Mouse (Mus musculus) intestine, embryonic 16.5 days (tissue): ENCODE results near the gene Eprs. TPM values are rescaled to one million over a fixed set of nuclear protein-coding genes. Genes with fewer than 3 reads are reported as not detected.

Experiments used
- ATAC-seq: fragments of 200-750 bp; cut with Nextera tagmentation; 2 replicates; pipeline ENCODE4 v1.8.0; 2017; ENCODE audit warnings: moderate TSS enrichment, moderate library complexity
- H3K27ac ChIP-seq: fragments of 300-500 bp; sonication (generic); 2 replicates; pipeline ENCODE4 v1.5.1; 2014; ENCODE audit warnings: mild to moderate bottlenecking, low read length
- H3K27me3 ChIP-seq: fragments of 300-500 bp; sonication (generic); replicated peaks from 2 replicates; pipeline ENCODE4 v1.6.1; 2014; ENCODE audit warnings: low read length, control low read depth, mixed read lengths; ENCODE audit not compliant: control insufficient read depth, insufficient read depth
- H3K36me3 ChIP-seq: fragments of 300-500 bp; sonication (generic); 2 replicates; pipeline ENCODE4 v1.6.1; 2014; ENCODE audit warnings: low read length, control low read depth; ENCODE audit not compliant: control insufficient read depth, insufficient read depth
- H3K4me1 ChIP-seq: fragments of 300-500 bp; sonication (generic); 2 replicates; pipeline ENCODE4 v1.6.1; 2014; ENCODE audit warnings: low read length, control low read depth, mixed read lengths; ENCODE audit not compliant: control insufficient read depth, insufficient read depth
- H3K4me2 ChIP-seq: fragments of 300-500 bp; sonication (generic); 2 replicates; pipeline ENCODE4 v1.6.1; 2014; ENCODE audit warnings: low read depth, low read length, control low read depth
- H3K4me3 ChIP-seq: fragments of 300-500 bp; sonication (generic); 2 replicates; pipeline ENCODE4 v1.5.1; 2014; ENCODE audit warnings: mild to moderate bottlenecking, low read length
- H3K9ac ChIP-seq: fragments of 300-500 bp; sonication (generic); 2 replicates; pipeline ENCODE4 v1.6.1; 2014; ENCODE audit warnings: low read depth, low read length
- H3K9me3 ChIP-seq: fragments of 300-500 bp; sonication (generic); 2 replicates; pipeline ENCODE4 v1.6.1; 2016; ENCODE audit warnings: low read length, control low read depth; ENCODE audit not compliant: control insufficient read depth
- WGBS: fragments of 180-500 bp; shearing (Covaris S2); extraction: QIAGEN DNeasy Blood & Tissue Kit; methylation state at CpG from one replicate; pipeline ENCODE4 v1.1.7; 2014; 5-methylcytosine and 5-hydroxymethylcytosine counted together
- microRNA counts: library from miRNA; unstranded; fragments of <30 nt; microRNA quantifications from one replicate; lab custom pipeline; 2016
- microRNA-seq: library from miRNA; unstranded; fragments of <30 nt; microRNA quantifications from one replicate; pipeline ENCODE4, GENCODE M21; 2016
- polyA plus RNA-seq: library from polyadenylated mRNA; unstranded; fragments of >200 nt; fragmentation: Nextera tagmentation; extraction: Ambion mirVana; gene quantifications from 2 replicates; pipeline ENCODE4 v1.2.1, GENCODE M21; 2015

Gene Eprs
- polyA plus RNA-seq, 1 experiment from 2014 or later = 132 TPM

DNA sequence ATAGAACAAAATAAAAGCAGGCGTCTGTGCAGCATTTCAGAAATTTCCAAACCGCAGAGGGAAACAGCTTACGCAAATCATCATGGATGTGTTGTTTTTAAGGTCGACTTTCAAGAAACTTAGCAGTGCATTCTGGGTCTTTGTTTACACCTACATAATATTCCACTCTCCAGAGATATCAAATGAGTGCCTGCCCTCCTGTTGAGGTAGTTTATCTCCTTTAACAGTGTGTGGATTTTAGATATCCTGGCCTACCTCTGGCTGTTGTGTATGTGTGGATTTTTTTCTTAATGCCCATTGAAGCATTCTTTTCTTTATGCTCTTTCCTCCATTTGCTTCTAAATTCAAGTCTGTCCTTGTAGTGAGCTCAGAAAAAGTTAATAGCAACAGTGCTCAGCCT is 109.9 kb downstream of the Eprs start:
- Histone ChIP-seq H3K9ac (no peak overlapping the region), H3K9me3 (no peaks in the 10 kb centered on the region), H3K27me3 (no peaks in the 10 kb centered on the region), H3K4me1 (no peaks in the 10 kb centered on the region), H3K27ac (no peak overlapping the region), H3K36me3 (no peaks in the 10 kb centered on the region), H3K4me3 (no peak overlapping the region), H3K4me2 (no peak overlapping the region)
- ATAC-seq = no peak
- WGBS = 88% methylated on average over 4 of the region's 4 CpGs

GRCm38 (mm10) chr1:185473437-185473836 is 110.6 kb downstream of the Eprs start:
- Histone ChIP-seq H3K4me3 (no peak overlapping the region), H3K4me2 (no peak overlapping the region), H3K4me1 (no peaks in the 10 kb centered on the region), H3K9me3 (no peaks in the 10 kb centered on the region), H3K27me3 (no peaks in the 10 kb centered on the region), H3K9ac (no peak overlapping the region), H3K27ac (no peak overlapping the region), H3K36me3 (no peaks in the 10 kb centered on the region)
- WGBS = 86% methylated on average over 1 of the region's 1 CpGs
- no peak for ATAC-seq

MicroRNA genes within 50 kb of the gene (microRNA counts, 519-probe panel; counts per million panel counts)
- 4,182 counts per million, percentile 97 among the panel's probes with 10 or more counts for microRNA mmu-miR-194 (lab: Ali Mortazavi, UCI)

Small RNA genes lying within 50 kb of the gene (microRNA-seq; reads per million reads assigned to microRNA genes)
- gene Mir194-1 (4,819 reads per million, percentile 88 among the genes with 10 or more reads in this experiment), gene Mir215 (37,887 reads per million, percentile 99 among the genes with 10 or more reads in this experiment)

Other genes starting within 250 kb of the Eprs start
- gene Rab3gap2, start 158.9 kb upstream of the Eprs start, polyA plus RNA-seq = 25.4 and 27.3 TPM in 2 replicates
- gene Iars2, start 33.6 kb upstream of the Eprs start, polyA plus RNA-seq = 86.6 and 109 TPM in 2 replicates
- gene Bpnt1, start 30.9 kb upstream of the Eprs start, polyA plus RNA-seq = 345 and 365 TPM in 2 replicates
- 3.0 and 3.7 TPM in 2 replicates for gene Slc30a10, start 91.8 kb downstream of the Eprs start, polyA plus RNA-seq